Mouse (Mus musculus) heart, embryonic 12.5 days (tissue): Measurements from ENCODE around the gene Prkd2. TPM values are rescaled to one million over a fixed set of nuclear protein-coding genes. Genes with fewer than 3 reads are reported as not detected.

Source experiments
- ATAC-seq: fragments of 200-750 bp; cut with Nextera tagmentation; 2 replicates; pipeline ENCODE4 v1.8.0; 2017; ENCODE audit warnings: moderate TSS enrichment, moderate library complexity; ENCODE audit not compliant: insufficient number of reproducible peaks, low FRiP score
- H3K27ac ChIP-seq: fragments of 300-500 bp; sonication (generic); 2 replicates; pipeline ENCODE4 v1.5.1; 2016; ENCODE audit warnings: mild to moderate bottlenecking, moderate library complexity; ENCODE audit not compliant: poor library complexity, severe bottlenecking
- H3K27me3 ChIP-seq: fragments of 300-500 bp; sonication (generic); replicated peaks from 2 replicates; pipeline ENCODE4 v1.6.1; 2016; ENCODE audit warnings: mild to moderate bottlenecking, moderate library complexity
- H3K36me3 ChIP-seq: fragments of 300-500 bp; sonication (generic); 2 replicates; pipeline ENCODE4 v1.6.1; 2016; ENCODE audit warnings: mild to moderate bottlenecking, moderate library complexity
- H3K4me1 ChIP-seq: fragments of 300-500 bp; sonication (generic); replicated peaks from 2 replicates; pipeline ENCODE4 v1.6.1; 2016; ENCODE audit warnings: mild to moderate bottlenecking
- H3K4me2 ChIP-seq: fragments of 300-500 bp; sonication (generic); 2 replicates; pipeline ENCODE4 v1.6.1; 2016; ENCODE audit warnings: mild to moderate bottlenecking, moderate library complexity
- H3K4me3 ChIP-seq: fragments of 300-500 bp; sonication (generic); 2 replicates; pipeline ENCODE4 v1.5.1; 2016; ENCODE audit warnings: mild to moderate bottlenecking
- H3K9ac ChIP-seq: fragments of 300-500 bp; sonication (generic); 2 replicates; pipeline ENCODE4 v1.6.1; 2016; ENCODE audit warnings: mild to moderate bottlenecking, moderate library complexity
- H3K9me3 ChIP-seq: fragments of 300-500 bp; sonication (generic); replicated peaks from 2 replicates; pipeline ENCODE4 v1.6.1; 2016; ENCODE audit warnings: mild to moderate bottlenecking, moderate library complexity
- WGBS: fragments of 180-500 bp; shearing (Covaris S2); methylation state at CpG from one replicate; pipeline ENCODE4 v1.1.7; 2016; 5-methylcytosine and 5-hydroxymethylcytosine counted together
- polyA plus RNA-seq: library from polyadenylated mRNA; unstranded; fragments of >200 nt; fragmentation: Nextera tagmentation; extraction: Ambion mirVana; gene quantifications from 2 replicates; pipeline ENCODE4 v1.2.1, GENCODE M21; 2016

Prkd2 gene
- polyA plus RNA-seq, 1 experiment from 2014 or later = 10.8 TPM

GRCm38 (mm10) chr7:16895511-16895910, 52.8 kb downstream of the Prkd2 start:
- WGBS = 31% methylated on average over 10 of the region's 10 CpGs
- no peaks in the 10 kb centered on the region for H3K9me3 ChIP-seq
- peaks cover 55% of the 10 kb centered on the region for H3K27me3 ChIP-seq
- H3K4me1 ChIP-seq = peaks cover 42% of the 10 kb centered on the region
- H3K4me2 ChIP-seq = peak overlapping the region; percentile 71
- H3K27ac ChIP-seq = no peak overlapping the region
- no peaks in the 10 kb centered on the region for H3K36me3 ChIP-seq
- no peak overlapping the region for H3K9ac ChIP-seq
- peak overlapping the region; percentile 20; the same call in 1 of the 2 replicates for H3K4me3 ChIP-seq
- no peak for ATAC-seq

- H3K4me2 ChIP-seq = no peak overlapping the region
- peaks cover 66% of the 10 kb centered on the region for H3K27me3 ChIP-seq
- no peak overlapping the region for H3K4me3 ChIP-seq
- no peaks in the 10 kb centered on the region for H3K36me3 ChIP-seq
- no peak for ATAC-seq
- no peak overlapping the region for H3K9ac ChIP-seq
- no peak overlapping the region for H3K27ac ChIP-seq
- peaks cover 21% of the 10 kb centered on the region for H3K4me1 ChIP-seq
- 34% methylated on average over 5 of the region's 5 CpGs for WGBS
- H3K9me3 ChIP-seq = no peaks in the 10 kb centered on the region
Observed at GRCm38 (mm10) chr7:16900526-16900925, 57.8 kb downstream of the Prkd2 start.

- Histone ChIP-seq H3K9ac (no peak overlapping the region), H3K27ac (no peak overlapping the region), H3K27me3 (peaks cover 64% of the 10 kb centered on the region), H3K4me3 (no peak overlapping the region), H3K4me2 (no peak overlapping the region), H3K4me1 (peaks cover 49% of the 10 kb centered on the region), H3K36me3 (no peaks in the 10 kb centered on the region), H3K9me3 (no peaks in the 10 kb centered on the region)
- no peak for ATAC-seq
- 85% methylated on average over 2 of the region's 2 CpGs for WGBS
Observed at GRCm38 (mm10) chr7:16903439-16903955, 60.8 kb downstream of the Prkd2 start.

- Histone ChIP-seq H3K4me2 (no peak overlapping the region), H3K9me3 (no peaks in the 10 kb centered on the region), H3K27me3 (peaks cover 62% of the 10 kb centered on the region), H3K9ac (no peak overlapping the region), H3K4me3 (no peak overlapping the region), H3K36me3 (no peaks in the 10 kb centered on the region), H3K27ac (no peak overlapping the region), H3K4me1 (peaks cover 56% of the 10 kb centered on the region)
- 40% methylated on average over 9 of the region's 10 CpGs for WGBS
- no peak for ATAC-seq
Observed at GRCm38 (mm10) chr7:16904120-16904675, 61.5 kb downstream of the Prkd2 start.

- no peak overlapping the region for H3K4me3 ChIP-seq
- no peak for ATAC-seq
- WGBS = 41% methylated on average over 9 of the region's 9 CpGs
- no peak overlapping the region for H3K4me2 ChIP-seq
- no peaks in the 10 kb centered on the region for H3K36me3 ChIP-seq
- peaks cover 60% of the 10 kb centered on the region for H3K4me1 ChIP-seq
- H3K9ac ChIP-seq = no peak overlapping the region
- H3K27ac ChIP-seq = no peak overlapping the region
- no peaks in the 10 kb centered on the region for H3K9me3 ChIP-seq
- H3K27me3 ChIP-seq = peaks cover 58% of the 10 kb centered on the region
Observed at GRCm38 (mm10) chr7:16905491-16906021, 62.9 kb downstream of the Prkd2 start.

- H3K4me3 ChIP-seq = no peak within 1 kb of the TSS
- H3K4me1 ChIP-seq = peaks cover 60% of the 10 kb centered on the region
- H3K27ac ChIP-seq = no peak within 1 kb of the TSS
- no peak within 1 kb of the TSS for H3K9ac ChIP-seq
- H3K36me3 ChIP-seq = no peaks in the 10 kb centered on the region
- 21% methylated on average over 6 of the region's 6 CpGs for WGBS
- ATAC-seq = no peak
- H3K27me3 ChIP-seq = peaks cover 56% of the 10 kb centered on the region
- H3K9me3 ChIP-seq = no peaks in the 10 kb centered on the region
- no peak within 1 kb of the TSS for H3K4me2 ChIP-seq
Observed at GRCm38 (mm10) chr7:16906281-16906680, 63.6 kb downstream of the Prkd2 start, which contains the start of gene Ptgir. TSS of gene Ptgir (plus strand) at chr7:16906490.

- H3K9me3 ChIP-seq = no peaks in the 10 kb centered on the region
- no peak overlapping the region for H3K9ac ChIP-seq
- no peaks in the 10 kb centered on the region for H3K36me3 ChIP-seq
- peaks cover 54% of the 10 kb centered on the region for H3K27me3 ChIP-seq
- peaks cover 56% of the 10 kb centered on the region for H3K4me1 ChIP-seq
- no peak overlapping the region for H3K4me2 ChIP-seq
- no peak for ATAC-seq
- no peak overlapping the region for H3K4me3 ChIP-seq
- WGBS = 83% methylated on average over 41 of the region's 41 CpGs
- H3K27ac ChIP-seq = no peak overlapping the region
Observed at GRCm38 (mm10) chr7:16906889-16907559, 64.3 kb downstream of the Prkd2 start.

GRCm38 (mm10) chr7:16907842-16908241, 65.1 kb downstream of the Prkd2 start:
- 8% methylated on average over 7 of the region's 7 CpGs for WGBS
- H3K4me2 ChIP-seq = peak overlapping the region; percentile 7; the same call in 1 of the 2 replicates
- no peaks in the 10 kb centered on the region for H3K36me3 ChIP-seq
- no peak overlapping the region for H3K27ac ChIP-seq
- 0 out of 2 replicates have a peak overlapping the region, but pooled peaks have one; percentile 24 for H3K9ac ChIP-seq
- H3K4me3 ChIP-seq = no peak overlapping the region
- ATAC-seq = no peak; the same call in 1 of the 2 replicates
- peaks cover 53% of the 10 kb centered on the region for H3K27me3 ChIP-seq
- H3K9me3 ChIP-seq = no peaks in the 10 kb centered on the region
- peaks cover 52% of the 10 kb centered on the region for H3K4me1 ChIP-seq

- peak overlapping the region; percentile 7; the same call in 1 of the 2 replicates for H3K4me2 ChIP-seq
- H3K4me1 ChIP-seq = peaks cover 52% of the 10 kb centered on the region
- peak overlapping the region; percentile 24; the same call in 1 of the 2 replicates for H3K9ac ChIP-seq
- no peak overlapping the region for H3K4me3 ChIP-seq
- no peak for ATAC-seq
- H3K27me3 ChIP-seq = peaks cover 51% of the 10 kb centered on the region
- 21% methylated on average over 11 of the region's 11 CpGs for WGBS
- H3K27ac ChIP-seq = no peak overlapping the region
- 0 out of 2 replicates have a peak, but pooled peaks cover 3% of the 10 kb centered on the region for H3K36me3 ChIP-seq
- no peaks in the 10 kb centered on the region for H3K9me3 ChIP-seq
Observed at GRCm38 (mm10) chr7:16908367-16908766, 65.7 kb downstream of the Prkd2 start.

GRCm38 (mm10) chr7:16908859-16909258, 66.2 kb downstream of the Prkd2 start:
- WGBS = 39% methylated on average over 11 of the region's 11 CpGs
- Histone ChIP-seq H3K9me3 (no peaks in the 10 kb centered on the region), H3K4me3 (no peak overlapping the region), H3K27ac (no peak overlapping the region), H3K4me1 (peaks cover 51% of the 10 kb centered on the region), H3K9ac (0 out of 2 replicates have a peak overlapping the region, but pooled peaks have one; percentile 28), H3K4me2 (no peak overlapping the region), H3K36me3 (0 out of 2 replicates have a peak, but pooled peaks cover 3% of the 10 kb centered on the region), H3K27me3 (peaks cover 46% of the 10 kb centered on the region)
- ATAC-seq = no peak

GRCm38 (mm10) chr7:16909909-16910308, 67.2 kb downstream of the Prkd2 start:
- H3K27ac ChIP-seq = no peak overlapping the region
- H3K4me3 ChIP-seq = no peak overlapping the region
- WGBS = 34% methylated on average over 10 of the region's 10 CpGs
- H3K9me3 ChIP-seq = no peaks in the 10 kb centered on the region
- peaks cover 12% of the 10 kb centered on the region for H3K36me3 ChIP-seq
- H3K27me3 ChIP-seq = peaks cover 39% of the 10 kb centered on the region
- no peak overlapping the region for H3K4me2 ChIP-seq
- H3K9ac ChIP-seq = no peak overlapping the region
- no peak for ATAC-seq
- peaks cover 44% of the 10 kb centered on the region for H3K4me1 ChIP-seq
